Mouse (Mus musculus): ENCODE measurements around the gene Nat8f1. TPM values are rescaled to one million over a fixed set of nuclear protein-coding genes. Genes with fewer than 3 reads are reported as not detected.
A peak's percentile ranks its signal among the peaks of the same experiment; 100 is the strongest.
"Not testable (repeated sequence)": the region's sequence is repeated elsewhere in the genome, so short reads cannot be mapped to it uniquely, and the experiment has no call there.

The Nat8f1 gene
- polyA plus RNA-seq, 1 experiment from 2014 or later = 5.5 TPM

- Histone ChIP-seq H3K4me1 (no peaks in the 10 kb centered on the region), H3K36me3 (replicated peaks) (peaks cover 79% of the 10 kb centered on the region), H3K9me3 (no peaks in the 10 kb centered on the region), H3K4me3 (no peak overlapping the region), H3K27me3 (replicated peaks; ENCODE audit: low read depth, poor library complexity, severe bottlenecking) (no peaks in the 10 kb centered on the region), H3K27ac (replicated peaks) (no peak overlapping the region)
- WGBS = 88% methylated on average over 9 of the region's 9 CpGs
- no peak for DNase-seq (ENCODE audit: low spot score)
Measured at GRCm38 (mm10) chr6:85927476-85928464, 12.3 kb upstream of the Nat8f1 start.

DNA sequence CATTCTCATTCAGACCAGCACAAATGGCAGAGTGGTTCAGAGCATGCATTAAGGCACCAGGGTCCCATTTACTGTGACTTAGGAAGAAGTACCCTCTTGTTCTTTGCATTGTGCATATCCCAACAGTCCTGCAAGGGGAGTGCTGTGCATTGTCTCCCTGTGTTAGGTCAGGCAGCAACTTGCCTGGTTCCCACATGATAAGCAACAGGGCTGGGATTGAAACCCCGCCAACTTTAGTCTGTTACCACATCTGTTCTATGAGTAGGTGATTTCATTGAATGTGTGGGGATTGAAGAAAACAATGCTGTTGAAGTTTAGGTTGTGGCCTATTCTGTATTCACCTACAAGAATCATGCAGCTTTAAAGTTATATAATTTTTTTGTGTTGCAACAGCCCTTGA is 11.2 kb upstream of the Nat8f1 start:
- 100% methylated on average over 1 of the region's 1 CpGs for WGBS
- no peaks in the 10 kb centered on the region for H3K4me1 ChIP-seq
- no peak overlapping the region for H3K4me3 ChIP-seq
- peaks cover 87% of the 10 kb centered on the region for H3K36me3 ChIP-seq (replicated peaks)
- no peaks in the 10 kb centered on the region for H3K27me3 ChIP-seq (replicated peaks; ENCODE audit: low read depth, poor library complexity, severe bottlenecking)
- no peak for DNase-seq (ENCODE audit: low spot score)
- no peak overlapping the region for H3K27ac ChIP-seq (replicated peaks)
- no peaks in the 10 kb centered on the region for H3K9me3 ChIP-seq

- DNase-seq (ENCODE audit: low spot score) = no peak
- Histone ChIP-seq H3K9me3 (no peaks in the 10 kb centered on the region), H3K4me3 (no peak overlapping the region), H3K4me1 (no peaks in the 10 kb centered on the region), H3K27ac (replicated peaks) (no peak overlapping the region), H3K27me3 (replicated peaks; ENCODE audit: low read depth, poor library complexity, severe bottlenecking) (no peaks in the 10 kb centered on the region), H3K36me3 (replicated peaks) (peaks cover 74% of the 10 kb centered on the region)
- WGBS = 91% methylated on average over 1 of the region's 1 CpGs
Measured at GRCm38 (mm10) chr6:85923643-85924042, 8.2 kb upstream of the Nat8f1 start.

DNA sequence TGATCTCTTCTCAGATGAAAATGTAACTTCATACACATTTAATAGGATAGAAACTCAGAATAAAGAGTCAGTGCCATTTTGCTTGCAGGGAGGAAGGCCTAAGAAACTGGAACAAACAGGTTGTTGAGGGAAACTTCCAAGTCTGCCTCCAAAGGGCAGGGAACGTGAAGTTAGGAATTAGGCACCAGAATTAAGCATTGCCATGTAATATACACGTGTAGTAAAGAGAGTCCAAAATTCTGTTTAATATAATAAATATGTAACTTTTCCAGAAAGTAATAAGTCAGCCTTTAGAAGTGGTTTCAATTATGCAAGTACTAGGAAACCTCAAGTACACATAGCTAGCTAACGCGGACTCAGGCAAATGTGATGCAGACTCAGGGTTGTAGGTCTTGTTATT is 3.9 kb upstream of the Nat8f1 start:
- 93% methylated on average over 4 of the region's 4 CpGs for WGBS

DNA sequence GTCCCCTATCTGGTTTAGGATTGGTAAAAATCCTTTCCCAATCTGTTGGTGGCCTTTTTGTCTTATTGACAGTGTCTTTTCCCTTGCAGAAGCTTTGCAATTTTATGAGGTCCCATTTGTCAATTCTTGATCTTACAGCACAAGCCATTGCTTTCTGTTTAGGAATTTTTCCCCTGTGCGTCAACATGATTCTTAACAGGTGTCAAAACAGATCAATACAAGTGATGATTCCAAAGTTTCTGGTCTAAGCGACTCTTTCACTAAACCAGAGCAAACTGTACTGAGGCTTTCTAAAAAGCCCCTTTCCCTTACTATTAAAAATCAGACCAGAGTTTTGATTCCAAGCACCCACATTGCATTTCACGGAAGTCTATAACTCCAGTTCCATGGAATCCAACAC is 2.9 kb upstream of the Nat8f1 start:
- not testable (repeated sequence) for H3K9me3 ChIP-seq

More for the DNA sequence above, 3.9 kb upstream of the Nat8f1 start:
- DNase-seq (ENCODE audit: low spot score) = no peak
- H3K27ac ChIP-seq (replicated peaks) = no peak overlapping the region
- H3K36me3 ChIP-seq (replicated peaks) = peaks cover 33% of the 10 kb centered on the region
- no peaks in the 10 kb centered on the region for H3K27me3 ChIP-seq (replicated peaks; ENCODE audit: low read depth, poor library complexity, severe bottlenecking)
- peaks cover 14% of the 10 kb centered on the region for H3K4me1 ChIP-seq
- no peak overlapping the region for H3K4me3 ChIP-seq
- H3K9me3 ChIP-seq = no peaks in the 10 kb centered on the region

DNA sequence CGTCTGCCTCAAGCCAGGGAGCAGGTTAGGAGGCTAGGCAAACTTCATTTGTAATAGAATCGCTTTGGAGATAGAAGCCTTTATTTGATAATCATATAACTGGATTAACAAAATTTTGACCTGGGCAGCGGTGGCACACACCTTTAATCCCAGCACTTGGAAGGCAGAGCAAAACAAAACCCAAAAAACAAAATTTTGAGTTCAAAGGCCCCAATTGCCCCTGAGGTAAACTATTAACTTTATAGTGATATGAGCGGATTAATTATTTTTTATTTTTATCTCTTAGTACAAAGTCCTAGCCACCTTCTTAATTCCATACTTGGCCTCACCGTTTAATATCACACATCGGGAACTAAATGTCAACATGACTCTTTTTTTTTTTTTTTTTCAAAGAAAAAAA is 1.1 kb upstream of the Nat8f1 start:
- no peak for DNase-seq (ENCODE audit: low spot score)
- H3K9me3 ChIP-seq = no peaks in the 10 kb centered on the region
- peak overlapping the region; percentile 72 for H3K4me3 ChIP-seq
- H3K36me3 ChIP-seq (replicated peaks) = peaks cover 11% of the 10 kb centered on the region
- H3K27ac ChIP-seq (replicated peaks) = peak overlapping the region; percentile 90
- no peaks in the 10 kb centered on the region for H3K27me3 ChIP-seq (replicated peaks; ENCODE audit: low read depth, poor library complexity, severe bottlenecking)
- peaks cover 14% of the 10 kb centered on the region for H3K4me1 ChIP-seq
- 84% methylated on average over 6 of the region's 6 CpGs for WGBS

More for the DNA sequence above, 2.9 kb upstream of the Nat8f1 start:
- not testable (repeated sequence) for DNase-seq (ENCODE audit: low spot score); H3K4me3 ChIP-seq; H3K27ac ChIP-seq (replicated peaks); H3K27me3 ChIP-seq (replicated peaks; ENCODE audit: low read depth, poor library complexity, severe bottlenecking)
- WGBS = 92% methylated on average over 3 of the region's 3 CpGs
- Histone ChIP-seq H3K36me3 (replicated peaks) (peaks cover 25% of the 10 kb centered on the region), H3K4me1 (peaks cover 14% of the 10 kb centered on the region)

DNA sequence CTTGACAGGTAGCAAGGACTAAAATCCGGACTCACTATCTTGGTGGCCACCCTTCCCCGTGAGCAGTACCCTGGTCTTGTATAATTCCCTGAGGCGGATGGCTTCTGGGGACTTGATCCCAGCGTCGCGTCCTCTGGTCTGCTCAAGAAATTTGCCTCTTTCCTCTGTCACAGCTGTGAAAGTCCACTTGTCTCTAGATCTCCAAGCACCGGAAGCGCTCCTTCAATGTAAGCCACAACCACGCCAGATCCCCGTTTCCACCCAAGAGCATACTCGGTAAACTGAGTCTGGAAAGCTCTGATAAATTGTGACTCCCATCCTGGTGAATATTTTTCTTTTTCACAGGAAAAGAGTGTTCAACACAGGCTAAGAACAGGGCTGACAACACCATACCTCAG is 347 bp downstream of the Nat8f1 start:
- Histone ChIP-seq H3K27ac (replicated peaks) (peak overlapping the region; percentile 90), H3K9me3 (no peaks in the 10 kb centered on the region)
- WGBS = 4% methylated on average over 11 of the region's 11 CpGs

DNA sequence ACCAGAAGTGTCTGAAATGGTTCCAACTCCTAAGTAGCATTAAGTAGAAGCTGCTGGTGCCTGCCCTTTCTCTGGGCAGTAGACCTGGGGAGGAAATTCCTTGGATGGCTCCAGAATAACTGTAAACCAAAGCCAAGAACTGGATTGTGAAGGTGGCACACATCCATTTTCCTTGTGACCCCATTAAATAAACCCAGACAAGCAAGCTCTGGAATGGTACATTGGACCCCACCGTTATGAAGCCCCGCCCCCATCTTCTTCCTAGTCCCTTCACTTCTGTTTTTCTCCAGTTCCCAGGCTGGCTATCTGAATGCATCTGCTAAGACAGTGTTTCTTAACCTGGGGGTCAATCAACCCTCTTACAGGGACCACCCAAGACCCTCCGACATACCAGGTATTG is 3.9 kb downstream of the Nat8f1 start, which contains the start of gene Tprkb:
Tprkb (plus strand) TSS at position 279 of the 400 bp plus-strand sequence.
- WGBS = 85% methylated on average over 3 of the region's 3 CpGs
- Histone ChIP-seq H3K36me3 (replicated peaks) (no peaks in the 10 kb centered on the region), H3K9me3 (no peaks in the 10 kb centered on the region), H3K4me3 (no peak within 1 kb of the TSS), H3K27me3 (replicated peaks; ENCODE audit: low read depth, poor library complexity, severe bottlenecking) (no peaks in the 10 kb centered on the region), H3K27ac (replicated peaks) (no peak within 1 kb of the TSS), H3K4me1 (peaks cover 14% of the 10 kb centered on the region)
- DNase-seq (ENCODE audit: low spot score) = no peak

More for the DNA sequence above, 347 bp downstream of the Nat8f1 start:
- Histone ChIP-seq H3K27me3 (replicated peaks; ENCODE audit: low read depth, poor library complexity, severe bottlenecking) (no peaks in the 10 kb centered on the region), H3K36me3 (replicated peaks) (no peaks in the 10 kb centered on the region), H3K4me1 (peaks cover 14% of the 10 kb centered on the region), H3K4me3 (peak overlapping the region; percentile 72)
- no peak for DNase-seq (ENCODE audit: low spot score)

DNA sequence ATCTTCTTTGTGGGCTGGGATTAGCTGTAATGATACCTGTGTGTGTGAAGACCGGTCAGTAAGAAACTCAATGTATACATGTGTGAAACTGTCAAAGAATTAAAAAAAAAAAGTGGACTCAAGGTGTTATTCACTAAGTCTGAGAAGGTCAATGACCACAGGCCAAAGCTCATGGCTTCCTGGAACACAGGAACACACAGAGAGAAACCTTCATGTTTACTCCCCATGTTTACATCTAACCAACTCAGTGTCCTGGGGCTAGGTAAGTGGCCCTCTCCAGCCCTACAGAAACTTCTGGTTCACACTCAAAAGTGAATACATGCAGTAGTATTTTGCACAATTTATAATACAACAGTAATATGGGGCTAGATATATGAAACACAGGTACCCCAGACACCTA is 5.8 kb downstream of the Nat8f1 start:
- no peak overlapping the region for H3K27ac ChIP-seq (replicated peaks)
- H3K36me3 ChIP-seq (replicated peaks) = no peaks in the 10 kb centered on the region
- no peaks in the 10 kb centered on the region for H3K27me3 ChIP-seq (replicated peaks; ENCODE audit: low read depth, poor library complexity, severe bottlenecking)
- no peak for DNase-seq (ENCODE audit: low spot score)
- no peak overlapping the region for H3K4me3 ChIP-seq
- H3K9me3 ChIP-seq = no peaks in the 10 kb centered on the region
- H3K4me1 ChIP-seq = peaks cover 4% of the 10 kb centered on the region
- 90% methylated on average over 1 of the region's 1 CpGs for WGBS

GRCm38 (mm10) chr6:85908341-85908740 is 7.1 kb downstream of the Nat8f1 start:
- H3K27me3 ChIP-seq (replicated peaks; ENCODE audit: low read depth, poor library complexity, severe bottlenecking) = no peaks in the 10 kb centered on the region
- no peaks in the 10 kb centered on the region for H3K4me1 ChIP-seq
- H3K4me3 ChIP-seq = no peak overlapping the region
- H3K36me3 ChIP-seq (replicated peaks) = no peaks in the 10 kb centered on the region
- DNase-seq (ENCODE audit: low spot score) = no peak
- WGBS = 77% methylated on average over 3 of the region's 3 CpGs
- H3K9me3 ChIP-seq = no peaks in the 10 kb centered on the region
- no peak overlapping the region for H3K27ac ChIP-seq (replicated peaks)

DNA sequence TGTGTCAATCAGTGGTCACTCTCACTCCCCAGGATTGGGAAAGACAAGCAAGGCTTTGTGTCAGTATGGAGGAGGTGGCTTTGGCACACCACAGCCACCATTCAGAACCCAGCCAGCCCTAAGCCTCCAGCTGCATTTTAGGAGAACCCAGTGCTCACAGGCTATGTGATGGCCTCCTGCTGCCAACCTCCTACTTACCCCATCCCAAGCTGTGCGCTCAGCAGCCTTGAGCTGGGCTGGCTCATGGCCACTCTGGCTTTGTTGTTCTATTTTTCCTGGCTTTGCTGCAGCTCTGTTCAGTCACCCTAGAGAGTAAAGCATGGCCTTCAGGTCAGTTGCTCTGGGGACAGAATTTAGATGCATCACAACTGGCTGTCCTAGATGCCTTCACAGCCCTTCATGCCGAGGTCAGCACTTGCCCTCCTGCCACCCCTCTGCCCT is 8.6 kb downstream of the Nat8f1 start:
- 65% methylated on average over 2 of the region's 2 CpGs for WGBS
- H3K36me3 ChIP-seq (replicated peaks); H3K27me3 ChIP-seq (replicated peaks; ENCODE audit: low read depth, poor library complexity, severe bottlenecking); H3K27ac ChIP-seq (replicated peaks); H3K4me3 ChIP-seq; H3K9me3 ChIP-seq; H3K4me1 ChIP-seq; DNase-seq (ENCODE audit: low spot score): not testable (repeated sequence)

GRCm38 (mm10) chr6:85904642-85905061 is 10.8 kb downstream of the Nat8f1 start, which contains the start of gene Nat8f4:
Gene Nat8f4 (minus strand): TSS chr6:85904884.
- peak; percentile 62 for DNase-seq (ENCODE audit: low spot score)
- peak within 1 kb of the TSS; percentile 49 for H3K4me3 ChIP-seq
- H3K36me3 ChIP-seq (replicated peaks); H3K4me1 ChIP-seq; H3K27ac ChIP-seq (replicated peaks); H3K27me3 ChIP-seq (replicated peaks; ENCODE audit: low read depth, poor library complexity, severe bottlenecking); H3K9me3 ChIP-seq: not testable (repeated sequence)
- 18% methylated on average over 20 of the region's 20 CpGs for WGBS

DNA sequence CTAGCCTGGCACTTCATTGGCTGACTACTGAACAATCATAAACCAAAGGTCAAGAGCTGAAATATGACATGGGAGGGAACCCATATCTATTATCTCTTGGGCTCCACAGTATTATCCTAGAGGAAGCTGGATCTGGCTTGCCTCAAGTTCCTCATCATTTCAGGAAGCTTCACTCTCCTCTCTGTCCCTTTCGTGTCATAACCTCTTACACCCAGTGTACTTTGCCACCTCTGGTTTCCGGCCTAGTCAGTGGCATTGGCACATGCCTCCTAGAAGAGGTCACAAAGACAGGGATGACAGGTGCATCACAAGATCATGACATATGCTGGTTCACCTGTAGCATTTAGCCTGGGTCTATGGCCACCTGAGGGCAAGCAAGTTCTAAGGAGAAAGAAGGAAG is 13.2 kb downstream of the Nat8f1 start:
- Histone ChIP-seq H3K27me3 (replicated peaks; ENCODE audit: low read depth, poor library complexity, severe bottlenecking) (no peaks in the 10 kb centered on the region), H3K9me3 (no peaks in the 10 kb centered on the region), H3K27ac (replicated peaks) (no peak overlapping the region), H3K4me1 (no peaks in the 10 kb centered on the region), H3K4me3 (no peak overlapping the region), H3K36me3 (replicated peaks) (no peaks in the 10 kb centered on the region)
- WGBS = 89% methylated on average over 2 of the region's 2 CpGs
- DNase-seq (ENCODE audit: low spot score) = no peak

Data from embryonic facial prominence, embryonic 10.5 days (tissue).